Mouse (Mus musculus) CH12.LX (cell line): ENCODE measurements around the gene Rfesd. TPM values are rescaled to one million over a fixed set of nuclear protein-coding genes. Genes with fewer than 3 reads are reported as not detected.

Experiments used
- DNase-seq: peaks from one replicate; pipeline ENCODE4 v3.0.0-alpha.2; 2013; ENCODE audit errors: extremely low read depth
- H3K27ac ChIP-seq: 2 replicates; pipeline ENCODE4 v1.5.1; 2012; ENCODE audit warnings: low read depth, mild to moderate bottlenecking, control low read depth, moderate library complexity; ENCODE audit not compliant: insufficient read depth
- H3K27me3 ChIP-seq: replicated peaks from 2 replicates; pipeline ENCODE3; 2012; ENCODE audit warnings: inconsistent platforms
- H3K36me3 ChIP-seq, 2 experiments: replicated peaks in 1 of 2; 2 replicates each; pipeline versions ENCODE3 to v1.6.1; 2012; ENCODE audit warnings: inconsistent platforms in 1 of 2, low read length in 1 of 2, mild to moderate bottlenecking in 1 of 2, mixed read lengths in 1 of 2, moderate library complexity in 1 of 2; ENCODE audit not compliant: control insufficient read depth in 1 of 2, insufficient read depth in 1 of 2
- H3K4me1 ChIP-seq, 2 experiments: 2 replicates each; pipeline ENCODE4 v1.6.1; 2012; ENCODE audit warnings: inconsistent platforms in 1 of 2, moderate library complexity in 1 of 2; ENCODE audit not compliant: insufficient read depth in 2 of 2, control insufficient read depth in 1 of 2
- H3K4me2 ChIP-seq: 2 replicates; pipeline ENCODE4 v1.6.1; 2012; ENCODE audit warnings: low read depth, mild to moderate bottlenecking, control low read depth; ENCODE audit not compliant: poor library complexity, insufficient read depth, severe bottlenecking
- H3K4me3 ChIP-seq, 3 experiments: fragments of 150-350 bp in 1 of 3; sonication (generic) in 1 of 3; replicated peaks in 1 of 3; 2 replicates each; pipeline versions ENCODE3 to v1.5.1; 2011 to 2012; ENCODE audit warnings: low read depth in 2 of 3, low read length in 2 of 3, mild to moderate bottlenecking in 2 of 3, moderate library complexity in 2 of 3, control low read depth in 1 of 3, improper control_type of control experiment in 1 of 3, inconsistent platforms in 1 of 3, mixed read lengths in 1 of 3; ENCODE audit not compliant: poor library complexity in 1 of 3
- H3K79me2 ChIP-seq: replicated peaks from 2 replicates; pipeline ENCODE4 v1.6.1; 2012; ENCODE audit warnings: mild to moderate bottlenecking, moderate library complexity; ENCODE audit not compliant: control insufficient read depth, poor library complexity, insufficient read depth, severe bottlenecking; ENCODE audit errors: extremely low read depth
- H3K9ac ChIP-seq: 2 replicates; pipeline ENCODE4 v1.6.1; 2012; ENCODE audit warnings: low read depth, mild to moderate bottlenecking, control low read depth, moderate library complexity; ENCODE audit not compliant: insufficient read depth
- H3K9me3 ChIP-seq: replicated peaks from 2 replicates; pipeline ENCODE3; 2012; ENCODE audit warnings: low read length, inconsistent platforms, mixed read lengths
- CHD2 ChIP-seq: IDR thresholded peaks from 2 replicates; pipeline ENCODE4 v1.6.1; 2011; ENCODE audit warnings: low read length, improper control_type of control experiment
- E2F4 ChIP-seq: IDR thresholded peaks from 2 replicates; pipeline ENCODE4 v1.6.1; 2011; ENCODE audit warnings: low read depth, low read length, improper control_type of control experiment; ENCODE audit not compliant: insufficient replicate concordance
- EP300 ChIP-seq: IDR thresholded peaks from 2 replicates; pipeline ENCODE4 v1.6.1; 2011; ENCODE audit warnings: low read length, improper control_type of control experiment
- HCFC1 ChIP-seq: IDR thresholded peaks from 2 replicates; pipeline ENCODE4 v1.6.1; 2012; ENCODE audit warnings: low read depth, mild to moderate bottlenecking, inconsistent platforms, low read length, improper control_type of control experiment
- JUN ChIP-seq: IDR thresholded peaks from 2 replicates; pipeline ENCODE4 v1.6.1; 2011; ENCODE audit warnings: low read depth, mild to moderate bottlenecking, low read length, improper control_type of control experiment, moderate library complexity; ENCODE audit not compliant: insufficient read depth
- JUND ChIP-seq: conservative IDR thresholded peaks from 2 replicates; pipeline ENCODE4 v1.6.1; 2011; ENCODE audit warnings: low read depth, low read length, improper control_type of control experiment
- KAT2A ChIP-seq: IDR thresholded peaks from 2 replicates; pipeline ENCODE4 v1.6.1; 2012; ENCODE audit warnings: low read length, improper control_type of control experiment, inconsistent platforms; ENCODE audit not compliant: insufficient replicate concordance
- MAZ ChIP-seq: IDR thresholded peaks from 2 replicates; pipeline ENCODE4 v1.6.1; 2012; ENCODE audit warnings: low read depth, mild to moderate bottlenecking, inconsistent platforms, low read length, improper control_type of control experiment, moderate library complexity
- MYC ChIP-seq: IDR thresholded peaks from 2 replicates; pipeline ENCODE4 v1.6.1; 2011; ENCODE audit warnings: low read depth, mild to moderate bottlenecking, improper control_type of control experiment, low read length
- NELFE ChIP-seq: IDR thresholded peaks from 2 replicates; pipeline ENCODE4 v1.6.1; 2011; ENCODE audit warnings: low read depth, low read length, improper control_type of control experiment
- NRF1 ChIP-seq: IDR thresholded peaks from 2 replicates; pipeline ENCODE4 v1.6.1; 2014; ENCODE audit warnings: low read depth, mild to moderate bottlenecking, inconsistent platforms, low read length, improper control_type of control experiment, moderate library complexity
- POLR2AphosphoS2 ChIP-seq: IDR thresholded peaks from 2 replicates; pipeline ENCODE4 v1.6.1; 2011; ENCODE audit warnings: low read depth, low read length, improper control_type of control experiment
- RAD21 ChIP-seq: IDR thresholded peaks from 2 replicates; pipeline ENCODE4 v1.6.1; 2011; ENCODE audit warnings: low read depth, mild to moderate bottlenecking, low read length, improper control_type of control experiment, moderate library complexity
- RCOR1 ChIP-seq: conservative IDR thresholded peaks from 2 replicates; pipeline ENCODE4 v1.6.1; 2012; ENCODE audit warnings: low read depth, mild to moderate bottlenecking, inconsistent platforms, low read length, improper control_type of control experiment
- TCF12 ChIP-seq: IDR thresholded peaks from 2 replicates; pipeline ENCODE4 v1.6.1; 2014; ENCODE audit warnings: low read depth, mild to moderate bottlenecking, inconsistent platforms, low read length, improper control_type of control experiment
- USF2 ChIP-seq: conservative IDR thresholded peaks from 2 replicates; pipeline ENCODE4 v1.6.1; 2011; ENCODE audit warnings: low read depth, low read length, improper control_type of control experiment
- ZC3H11A ChIP-seq: IDR thresholded peaks from 2 replicates; pipeline ENCODE4 v1.6.1; 2012; ENCODE audit warnings: low read depth, mild to moderate bottlenecking, inconsistent platforms, low read length, improper control_type of control experiment
- ZNF384 ChIP-seq: IDR thresholded peaks from 2 replicates; pipeline ENCODE4 v1.6.1; 2012; ENCODE audit warnings: low read depth, low read length, improper control_type of control experiment, inconsistent platforms
- dilution Hi-C: fragments of 300-500 bp; cut with MboI; formaldehyde crosslinking; loops from 2 replicates; pipeline ENCODE4 v1.14.3; 2020; ENCODE audit warnings: low sequenced_read_pairs; ENCODE audit not compliant: extremely low pct_unique_long_range_greater_than_20kb, extremely low pct_ligation_motif_present
- in situ Hi-C: fragments of 300-500 bp; cut with MboI; formaldehyde crosslinking; loops from 3 replicates; pipeline ENCODE4 v1.14.3; 2019; ENCODE audit warnings: low sequenced_read_pairs, low pct_ligation_motif_present, low pct_unique_long_range_greater_than_20kb, mixed read lengths
- polyA plus RNA-seq: library from polyadenylated mRNA; unstranded; fragments of >175 nt; gene quantifications from 2 replicates; pipeline ENCODE4 v1.2.1, GENCODE M21; 2012; ENCODE audit warnings: low read depth; ENCODE audit not compliant: insufficient read length
- total RNA-seq, 2 experiments: library from RNA; depleted of rRNA; stranded (reverse); fragments of 300-350 nt in 1 of 2; fragments of >200 nt in 1 of 2; gene quantifications; 2 replicates each; pipeline ENCODE4 v1.2.3; 2012 to 2014

Rfesd gene
- total and polyA plus RNA-seq, 3 experiments, result 7.8 to 15.9 (median 9.7) TPM

DNA sequence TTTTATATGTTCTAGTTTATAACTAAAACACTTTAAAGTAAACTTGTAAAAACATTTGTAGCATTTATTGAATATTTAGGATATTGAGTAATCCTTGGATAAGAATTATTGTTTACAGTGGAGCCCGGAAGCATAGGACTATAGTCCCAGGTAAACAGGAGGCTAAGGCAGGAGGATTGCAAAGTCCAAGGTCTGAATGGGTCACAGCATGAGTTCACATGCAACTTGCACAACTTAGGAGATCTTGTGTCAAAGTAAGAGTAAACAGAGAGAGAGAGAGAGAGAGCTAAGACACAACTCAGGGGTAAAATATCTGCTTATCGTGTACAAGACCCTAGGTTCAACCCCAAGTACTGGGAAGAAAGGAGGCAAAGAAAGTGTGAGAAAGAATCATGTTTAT is 41.9 kb downstream of the Rfesd start:
- Histone ChIP-seq H3K4me2 (no peak overlapping the region), H3K27ac (no peak overlapping the region), H3K79me2 (no peaks in the 10 kb centered on the region), H3K4me1 (no peaks in the 10 kb centered on the region), H3K4me3 (no peak overlapping the region), H3K27me3 (no peaks in the 10 kb centered on the region), H3K9me3 (no peaks in the 10 kb centered on the region), H3K9ac (no peak overlapping the region), H3K36me3 (no peaks in the 10 kb centered on the region)
- dilution Hi-C loops, result no loop called here
- in situ Hi-C loops, result no loop called here
- no peak for TF ChIP-seq JUN
- TF ChIP-seq RAD21, result no peak
- no peak for TF ChIP-seq MAZ
- no peak for TF ChIP-seq MYC
- no peak for TF ChIP-seq EP300
- no peak for TF ChIP-seq JUND
- TF ChIP-seq CHD2, result no peak
- TF ChIP-seq TCF12, result no peak
- no peak for TF ChIP-seq NRF1
- TF ChIP-seq USF2, result no peak
- TF ChIP-seq ZC3H11A, result no peak
- TF ChIP-seq RCOR1, result no peak
- no peak for TF ChIP-seq ZNF384
- no peak for TF ChIP-seq HCFC1
- no peak for DNase-seq

- H3K4me1 ChIP-seq, result no peaks in the 10 kb centered on the region
- no peak overlapping the region for H3K9ac ChIP-seq
- in situ Hi-C loops, result no loop called here
- no peaks in the 10 kb centered on the region for H3K9me3 ChIP-seq
- no peak for DNase-seq
- dilution Hi-C loops, result no loop called here
- H3K27me3 ChIP-seq, result no peaks in the 10 kb centered on the region
- no peak overlapping the region for H3K4me3 ChIP-seq
- TF ChIP-seq POLR2AphosphoS2, result no peak
- TF ChIP-seq E2F4, result no peak
- no peak for TF ChIP-seq HCFC1
- TF ChIP-seq RAD21, result no peak
- no peak for TF ChIP-seq JUN
- no peak for TF ChIP-seq KAT2A
- no peak for TF ChIP-seq NELFE
- H3K79me2 ChIP-seq, result no peaks in the 10 kb centered on the region
- no peak overlapping the region for H3K4me2 ChIP-seq
- no peaks in the 10 kb centered on the region for H3K36me3 ChIP-seq
- no peak overlapping the region for H3K27ac ChIP-seq
Observed at GRCm38 (mm10) chr13:75976218-75976617, 42.3 kb downstream of the Rfesd start.
